Mouse (Mus musculus) midbrain, embryonic 13.5 days (tissue): ENCODE measurements around the gene Mdk. TPM values are rescaled to one million over a fixed set of nuclear protein-coding genes. Genes with fewer than 3 reads are reported as not detected.

Source experiments
- ATAC-seq: fragments of 200-750 bp; cut with Nextera tagmentation; 2 replicates; pipeline ENCODE4 v1.8.0; 2017; ENCODE audit warnings: mild to moderate bottlenecking, moderate TSS enrichment, moderate library complexity
- H3K27ac ChIP-seq: fragments of 300-500 bp; sonication (generic); 2 replicates; pipeline ENCODE4 v1.5.1; 2015; ENCODE audit warnings: inconsistent platforms, mild to moderate bottlenecking, moderate library complexity
- H3K27me3 ChIP-seq: fragments of 300-500 bp; sonication (generic); 2 replicates; pipeline ENCODE4 v1.6.1; 2015; ENCODE audit warnings: mild to moderate bottlenecking, inconsistent platforms
- H3K36me3 ChIP-seq: fragments of 300-500 bp; sonication (generic); 2 replicates; pipeline ENCODE4 v1.6.1; 2015; ENCODE audit warnings: mild to moderate bottlenecking, inconsistent platforms
- H3K4me1 ChIP-seq: fragments of 300-500 bp; sonication (generic); replicated peaks from 2 replicates; pipeline ENCODE4 v1.6.1; 2015; ENCODE audit warnings: inconsistent platforms
- H3K4me2 ChIP-seq: fragments of 300-500 bp; sonication (generic); replicated peaks from 2 replicates; pipeline ENCODE4 v1.6.1; 2015; ENCODE audit warnings: moderate library complexity, mild to moderate bottlenecking, inconsistent platforms
- H3K4me3 ChIP-seq: fragments of 300-500 bp; sonication (generic); replicated peaks from 2 replicates; pipeline ENCODE4 v1.5.1; 2015; ENCODE audit warnings: mild to moderate bottlenecking, inconsistent platforms
- H3K9ac ChIP-seq: fragments of 300-500 bp; sonication (generic); replicated peaks from 2 replicates; pipeline ENCODE4 v1.6.1; 2015; ENCODE audit warnings: mild to moderate bottlenecking, inconsistent platforms
- H3K9me3 ChIP-seq: fragments of 300-500 bp; sonication (generic); 2 replicates; pipeline ENCODE4 v1.6.1; 2016; ENCODE audit warnings: mild to moderate bottlenecking, inconsistent platforms
- WGBS: fragments of 180-500 bp; shearing (Covaris S2); methylation state at CpG from one replicate; pipeline ENCODE4 v1.1.7; 2015; 5-methylcytosine and 5-hydroxymethylcytosine counted together
- polyA plus RNA-seq: library from polyadenylated mRNA; unstranded; fragments of >200 nt; fragmentation: Nextera tagmentation; extraction: Ambion mirVana; gene quantifications from 2 replicates; pipeline ENCODE4 v1.2.1, GENCODE M21; 2015

Gene Mdk
- polyA plus RNA-seq, 1 experiment from 2014 or later, result 354 TPM

DNA sequence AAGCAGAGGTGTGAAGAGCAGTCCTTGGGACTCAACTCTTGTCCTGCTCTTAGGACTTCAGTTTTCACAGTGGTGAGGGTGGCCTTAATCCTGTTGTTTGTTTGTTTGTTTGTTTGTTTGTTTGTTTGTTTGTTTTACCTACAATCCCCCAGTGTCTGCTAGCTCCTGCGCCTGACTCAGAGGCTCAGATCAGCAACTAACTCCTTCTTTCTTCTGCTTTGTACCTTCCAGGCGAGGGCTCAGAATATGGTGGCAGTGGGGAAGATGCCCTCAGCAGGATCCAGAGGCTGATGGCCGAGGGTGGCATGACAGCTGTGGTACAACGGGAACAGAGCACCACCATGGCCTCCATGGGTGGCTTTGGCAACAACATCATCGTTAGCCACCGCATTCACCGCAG is 15.0 kb downstream of the Mdk start:
- Histone ChIP-seq H3K27me3 (peaks cover 22% of the 10 kb centered on the region), H3K4me3 (no peak overlapping the region), H3K9ac (no peak overlapping the region), H3K36me3 (peaks cover 69% of the 10 kb centered on the region), H3K4me2 (no peak overlapping the region), H3K9me3 (no peaks in the 10 kb centered on the region), H3K4me1 (peaks cover 11% of the 10 kb centered on the region), H3K27ac (no peak overlapping the region)
- 96% methylated on average over 7 of the region's 7 CpGs for WGBS
- ATAC-seq, result no peak

GRCm38 (mm10) chr2:91916346-91916977 is 15.6 kb downstream of the Mdk start:
- no peak overlapping the region for H3K27ac ChIP-seq
- 93% methylated on average over 7 of the region's 7 CpGs for WGBS
- H3K9ac ChIP-seq, result no peak overlapping the region
- no peak overlapping the region for H3K4me3 ChIP-seq
- H3K36me3 ChIP-seq, result peaks cover 76% of the 10 kb centered on the region
- no peaks in the 10 kb centered on the region for H3K9me3 ChIP-seq
- no peak overlapping the region for H3K4me2 ChIP-seq
- peaks cover 6% of the 10 kb centered on the region for H3K4me1 ChIP-seq
- ATAC-seq, result no peak
- peaks cover 20% of the 10 kb centered on the region for H3K27me3 ChIP-seq

GRCm38 (mm10) chr2:91913328-91914110 is 18.6 kb downstream of the Mdk start:
- Histone ChIP-seq H3K36me3 (peaks cover 88% of the 10 kb centered on the region), H3K27ac (no peak overlapping the region), H3K9me3 (no peaks in the 10 kb centered on the region), H3K4me1 (no peaks in the 10 kb centered on the region), H3K9ac (no peak overlapping the region), H3K4me2 (no peak overlapping the region), H3K4me3 (no peak overlapping the region), H3K27me3 (no peaks in the 10 kb centered on the region)
- no peak for ATAC-seq
- WGBS, result 89% methylated on average over 7 of the region's 7 CpGs

- no peak overlapping the region for H3K4me2 ChIP-seq
- H3K4me1 ChIP-seq, result no peaks in the 10 kb centered on the region
- H3K27ac ChIP-seq, result no peak overlapping the region
- no peaks in the 10 kb centered on the region for H3K9me3 ChIP-seq
- 88% methylated on average over 3 of the region's 3 CpGs for WGBS
- no peak overlapping the region for H3K9ac ChIP-seq
- ATAC-seq, result no peak
- no peak overlapping the region for H3K4me3 ChIP-seq
- H3K27me3 ChIP-seq, result no peaks in the 10 kb centered on the region
- peaks cover 79% of the 10 kb centered on the region for H3K36me3 ChIP-seq
Measured at GRCm38 (mm10) chr2:91912616-91913015, 19.5 kb downstream of the Mdk start.

- 98% methylated on average over 2 of the region's 2 CpGs for WGBS
- peaks cover 12% of the 10 kb centered on the region for H3K4me1 ChIP-seq
- H3K27me3 ChIP-seq, result no peaks in the 10 kb centered on the region
- H3K9ac ChIP-seq, result no peak overlapping the region
- no peaks in the 10 kb centered on the region for H3K9me3 ChIP-seq
- ATAC-seq, result no peak
- H3K4me2 ChIP-seq, result no peak overlapping the region
- peaks cover 34% of the 10 kb centered on the region for H3K36me3 ChIP-seq
- H3K4me3 ChIP-seq, result no peak overlapping the region
- no peak overlapping the region for H3K27ac ChIP-seq
Measured at GRCm38 (mm10) chr2:91906141-91906540, 26.0 kb downstream of the Mdk start.

DNA sequence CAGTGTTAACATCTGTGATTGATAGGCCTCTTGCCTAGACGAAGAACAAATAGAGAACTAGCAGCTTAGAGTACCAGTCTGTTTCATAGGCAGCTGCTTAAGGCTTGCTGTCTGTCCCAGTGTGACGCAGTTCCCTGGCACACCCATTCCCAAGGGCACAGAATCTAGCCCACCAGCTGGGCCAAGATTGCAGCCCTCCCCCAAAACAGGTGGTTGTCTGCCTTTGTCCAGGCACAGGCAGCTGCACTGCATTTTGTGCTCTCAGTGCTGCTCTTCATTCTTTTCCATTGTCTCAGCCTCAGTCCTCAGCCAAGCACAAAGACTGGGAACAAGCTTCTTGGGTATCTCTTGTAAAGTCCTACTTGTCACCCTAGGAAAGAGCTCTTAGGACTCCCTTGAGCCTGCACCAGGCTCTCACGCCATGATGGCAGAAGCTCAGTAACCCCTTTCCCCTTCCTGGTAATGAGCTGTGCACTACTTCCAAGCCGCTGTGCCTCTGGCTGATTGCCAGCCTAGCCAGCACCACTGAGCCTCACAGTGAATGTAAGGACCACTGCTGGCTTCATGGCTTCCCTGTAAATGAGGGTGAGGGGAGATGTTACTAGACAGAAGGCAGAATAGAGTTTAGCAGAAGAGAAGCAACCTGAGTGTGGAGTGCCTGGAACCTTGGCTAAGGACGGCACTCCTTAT is 27.3 kb downstream of the Mdk start:
- WGBS, result 56% methylated on average over 5 of the region's 5 CpGs
- no peaks in the 10 kb centered on the region for H3K9me3 ChIP-seq
- H3K9ac ChIP-seq, result no peak overlapping the region
- peaks cover 12% of the 10 kb centered on the region for H3K4me1 ChIP-seq
- peak overlapping the region; percentile 76 for H3K27ac ChIP-seq
- ATAC-seq, result peak; percentile 45; the same call in 1 of the 2 replicates
- H3K36me3 ChIP-seq, result peaks cover 31% of the 10 kb centered on the region
- H3K27me3 ChIP-seq, result no peaks in the 10 kb centered on the region
- no peak overlapping the region for H3K4me3 ChIP-seq
- no peak overlapping the region for H3K4me2 ChIP-seq

GRCm38 (mm10) chr2:91903171-91903925 is 28.7 kb downstream of the Mdk start:
- peaks cover 12% of the 10 kb centered on the region for H3K4me1 ChIP-seq
- no peak overlapping the region for H3K27ac ChIP-seq
- no peak overlapping the region for H3K9ac ChIP-seq
- H3K9me3 ChIP-seq, result no peaks in the 10 kb centered on the region
- ATAC-seq, result no peak
- no peak overlapping the region for H3K4me2 ChIP-seq
- H3K27me3 ChIP-seq, result no peaks in the 10 kb centered on the region
- 96% methylated on average over 3 of the region's 3 CpGs for WGBS
- peaks cover 30% of the 10 kb centered on the region for H3K36me3 ChIP-seq
- H3K4me3 ChIP-seq, result no peak overlapping the region

GRCm38 (mm10) chr2:91902336-91902735 is 29.8 kb downstream of the Mdk start:
- H3K4me1 ChIP-seq, result peaks cover 12% of the 10 kb centered on the region
- H3K27ac ChIP-seq, result no peak overlapping the region
- H3K36me3 ChIP-seq, result peaks cover 30% of the 10 kb centered on the region
- H3K4me3 ChIP-seq, result no peak overlapping the region
- 60% methylated on average over 5 of the region's 5 CpGs for WGBS
- no peaks in the 10 kb centered on the region for H3K27me3 ChIP-seq
- no peak overlapping the region for H3K4me2 ChIP-seq
- ATAC-seq, result no peak
- no peak overlapping the region for H3K9ac ChIP-seq
- H3K9me3 ChIP-seq, result no peaks in the 10 kb centered on the region

DNA sequence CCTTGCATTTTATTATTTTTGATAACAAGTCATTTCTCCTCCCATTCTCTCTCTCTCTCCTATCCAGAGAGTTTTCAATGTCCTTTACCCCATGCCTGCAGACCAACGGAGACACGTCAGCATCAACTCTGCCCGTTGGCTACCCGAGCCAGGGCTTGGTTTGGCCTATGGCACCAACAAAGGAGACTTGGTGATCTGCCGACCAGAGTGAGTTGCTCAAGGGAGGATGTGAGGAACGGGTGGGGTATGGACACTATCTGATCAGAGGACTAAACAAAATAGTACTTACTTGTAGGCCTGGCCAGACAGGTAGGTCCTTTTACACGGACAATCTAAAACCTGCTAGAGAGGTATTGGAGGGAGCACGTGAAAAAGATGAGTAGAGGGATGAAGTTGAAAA is 31.7 kb downstream of the Mdk start:
- H3K4me2 ChIP-seq, result no peak overlapping the region
- no peak overlapping the region for H3K27ac ChIP-seq
- peaks cover 22% of the 10 kb centered on the region for H3K36me3 ChIP-seq
- peaks cover 12% of the 10 kb centered on the region for H3K4me1 ChIP-seq
- H3K27me3 ChIP-seq, result no peaks in the 10 kb centered on the region
- no peak overlapping the region for H3K9ac ChIP-seq
- ATAC-seq, result no peak
- 96% methylated on average over 8 of the region's 8 CpGs for WGBS
- H3K9me3 ChIP-seq, result no peaks in the 10 kb centered on the region
- H3K4me3 ChIP-seq, result no peak overlapping the region

DNA sequence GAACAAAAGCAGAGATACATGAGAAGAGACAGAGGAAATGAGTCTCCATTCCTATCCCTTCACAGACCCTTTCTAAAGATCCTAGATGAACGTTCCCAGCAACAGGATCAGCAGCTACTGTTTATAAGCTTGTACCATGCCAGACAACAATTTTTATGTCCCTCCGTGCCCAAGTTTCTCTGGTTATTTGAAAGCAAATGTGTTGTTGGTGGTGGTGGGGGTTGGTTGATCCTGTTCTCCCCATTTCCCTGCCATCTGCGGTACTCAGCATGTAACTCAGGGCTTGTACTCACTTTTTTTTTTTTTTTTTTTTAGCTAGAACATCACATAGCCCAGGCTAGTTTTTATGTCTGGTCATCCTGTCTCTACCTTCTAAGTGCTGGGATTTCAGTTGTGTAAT is 33.0 kb downstream of the Mdk start:
- peaks cover 2% of the 10 kb centered on the region; the same call in 1 of the 2 replicates for H3K4me1 ChIP-seq
- no peak overlapping the region for H3K4me3 ChIP-seq
- WGBS, result 89% methylated on average over 3 of the region's 3 CpGs
- H3K9ac ChIP-seq, result no peak overlapping the region
- H3K27me3 ChIP-seq, result no peaks in the 10 kb centered on the region
- no peak for ATAC-seq
- no peaks in the 10 kb centered on the region for H3K9me3 ChIP-seq
- peaks cover 21% of the 10 kb centered on the region for H3K36me3 ChIP-seq
- no peak overlapping the region for H3K4me2 ChIP-seq
- no peak overlapping the region for H3K27ac ChIP-seq

GRCm38 (mm10) chr2:91897968-91898367 is 34.1 kb downstream of the Mdk start:
- Histone ChIP-seq H3K9ac (no peak overlapping the region), H3K4me3 (no peak overlapping the region), H3K27ac (no peak overlapping the region), H3K9me3 (no peaks in the 10 kb centered on the region), H3K4me2 (no peak overlapping the region), H3K4me1 (no peaks in the 10 kb centered on the region), H3K27me3 (no peaks in the 10 kb centered on the region), H3K36me3 (peaks cover 21% of the 10 kb centered on the region)
- ATAC-seq, result no peak

DNA sequence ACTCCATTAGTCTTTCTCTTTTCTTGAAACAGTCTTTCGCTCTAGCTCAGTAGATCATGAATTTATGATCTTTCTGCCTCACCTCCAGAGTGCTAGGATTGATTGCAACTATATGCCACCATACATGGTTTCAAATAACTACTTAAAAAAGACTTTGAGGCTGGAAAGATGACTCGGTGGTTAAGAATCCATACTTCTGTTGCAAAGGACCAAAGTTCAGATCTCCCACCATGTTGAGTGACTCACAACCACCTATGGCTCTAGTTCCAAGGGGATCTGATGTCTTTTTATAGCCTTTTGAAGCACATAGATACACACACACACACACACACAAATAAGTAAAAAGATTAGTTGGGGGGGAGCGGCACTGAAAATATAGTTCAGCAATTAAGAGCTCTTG is 36.7 kb downstream of the Mdk start:
- no peak for ATAC-seq
- H3K36me3 ChIP-seq, result peaks cover 10% of the 10 kb centered on the region
- no peak overlapping the region for H3K27ac ChIP-seq
- WGBS, result 96% methylated on average over 3 of the region's 3 CpGs
- no peak overlapping the region for H3K9ac ChIP-seq
- no peaks in the 10 kb centered on the region for H3K4me1 ChIP-seq
- H3K27me3 ChIP-seq, result no peaks in the 10 kb centered on the region
- no peak overlapping the region for H3K4me2 ChIP-seq
- no peak overlapping the region for H3K4me3 ChIP-seq
- no peaks in the 10 kb centered on the region for H3K9me3 ChIP-seq
